8 mouse cellular contexts compared by ENCODE assay signal in genomic region chr10:22273684-22274305, GRCm38 (mm10).
DNase-seq lines count a peak whose midpoint lies in the region; ATAC-seq and TF ChIP-seq lines count a peak whose summit lies in the region.

No protein-coding gene starts in this region.

- no peaks in the 10 kb centered on the region for H3K27me3 ChIP-seq in kidney, postnatal 0 days (ENCODE audit: insufficient read depth, low read length)
- H3K27me3 ChIP-seq in embryonic facial prominence, embryonic 13.5 days = peaks cover 23% of the 10 kb centered on the region
- peaks cover 21% of the 10 kb centered on the region for H3K27me3 ChIP-seq in limb, embryonic 12.5 days

- H3K36me3 ChIP-seq in kidney, postnatal 0 days (ENCODE audit: insufficient read depth, low read length) = no peaks in the 10 kb centered on the region
- H3K36me3 ChIP-seq in embryonic facial prominence, embryonic 13.5 days = no peaks in the 10 kb centered on the region
- no peaks in the 10 kb centered on the region for H3K36me3 ChIP-seq in limb, embryonic 12.5 days

- peak overlapping the region; percentile 92 for H3K4me2 ChIP-seq in kidney, postnatal 0 days (ENCODE audit: low read length)
- H3K4me2 ChIP-seq in embryonic facial prominence, embryonic 13.5 days = peak overlapping the region; percentile 89
- peak overlapping the region; percentile 88 for H3K4me2 ChIP-seq in limb, embryonic 12.5 days

- peak overlapping the region; percentile 46 for H3K4me3 ChIP-seq in kidney, postnatal 0 days (replicated peaks; ENCODE audit: low read depth, low read length)
- peak overlapping the region; percentile 51 for H3K4me3 ChIP-seq in embryonic facial prominence, embryonic 13.5 days
- H3K4me3 ChIP-seq in limb, embryonic 12.5 days (replicated peaks) = peak overlapping the region; percentile 49
- peak overlapping the region; percentile 19; the same call in 1 of the 2 replicates for H3K4me3 ChIP-seq in olfactory bulb, adult 2 months (ENCODE audit: insufficient read depth, low read depth, low read length)

- ATAC-seq in kidney, postnatal 0 days (replicated peaks; ENCODE audit: low FRiP score, low read depth) = peak; percentile 17; the same call in 1 of the 2 replicates
- ATAC-seq in embryonic facial prominence, embryonic 13.5 days (ENCODE audit: insufficient number of reproducible peaks, insufficient read depth, low FRiP score, low TSS enrichment, low read depth) = no peak
- ATAC-seq in limb, embryonic 12.5 days (ENCODE audit: insufficient number of reproducible peaks, insufficient read depth, low FRiP score, low TSS enrichment, low read depth) = 0 out of 2 replicates have a peak, but pooled peaks have one; percentile 47

- DNase-seq in kidney, postnatal 0 days (ENCODE audit: low spot score) = no peak
- DNase-seq in kidney, postnatal 10 days = no peak
- no peak for DNase-seq in left cerebral cortex, postnatal 4 days
- no peak for DNase-seq in adrenal gland, adult 8-10 months
- no peak for DNase-seq in left cerebral cortex, adult 11 months (ENCODE audit: low spot score)

- H3K9me3 ChIP-seq in kidney, postnatal 0 days (replicated peaks; ENCODE audit: low read length) = no peaks in the 10 kb centered on the region
- no peaks in the 10 kb centered on the region for H3K9me3 ChIP-seq in embryonic facial prominence, embryonic 13.5 days
- H3K9me3 ChIP-seq in limb, embryonic 12.5 days = no peaks in the 10 kb centered on the region

- TF ChIP-seq CTCF in kidney, postnatal 0 days (IDR thresholded peaks at IDR 0.05; ENCODE audit: low read depth) = no peak
- no peak for TF ChIP-seq CTCF in olfactory bulb, adult 2 months (IDR thresholded peaks at IDR 0.05; ENCODE audit: insufficient read depth, low read depth, low read length)

- H3K27ac ChIP-seq in kidney, postnatal 0 days = no peak overlapping the region
- H3K27ac ChIP-seq in embryonic facial prominence, embryonic 13.5 days = no peak overlapping the region
- H3K27ac ChIP-seq in limb, embryonic 12.5 days = no peak overlapping the region
- no peak overlapping the region for H3K27ac ChIP-seq in olfactory bulb, adult 2 months (ENCODE audit: insufficient read depth, low read depth, low read length)

- WGBS in kidney, postnatal 0 days = under 1% methylated on average over 41 of the region's 41 CpGs
- under 1% methylated on average over 41 of the region's 41 CpGs for WGBS in embryonic facial prominence, embryonic 13.5 days
- WGBS in limb, embryonic 12.5 days = under 1% methylated on average over 41 of the region's 41 CpGs
- under 1% methylated on average over 41 of the region's 41 CpGs for WGBS in olfactory bulb, adult 2 months

- intact Hi-C loops in left cerebral cortex, postnatal 4 days (cut with DNase I) = no loop called here

- H3K4me1 ChIP-seq in kidney, postnatal 0 days (replicated peaks; ENCODE audit: insufficient read depth, low read length) = no peaks in the 10 kb centered on the region
- H3K4me1 ChIP-seq in embryonic facial prominence, embryonic 13.5 days = peaks cover 3% of the 10 kb centered on the region; the same call in 1 of the 2 replicates
- H3K4me1 ChIP-seq in limb, embryonic 12.5 days (replicated peaks) = peaks cover 3% of the 10 kb centered on the region; the same call in 1 of the 2 replicates
- H3K4me1 ChIP-seq in olfactory bulb, adult 2 months (ENCODE audit: control insufficient read depth, insufficient read depth, low read length) = peaks cover 13% of the 10 kb centered on the region

- no peak for TF ChIP-seq POLR2A in olfactory bulb, adult 2 months (IDR thresholded peaks at IDR 0.05; ENCODE audit: insufficient read depth, low read depth, low read length)

- 0 out of 2 replicates have a peak overlapping the region, but pooled peaks have one; percentile 23 for H3K9ac ChIP-seq in kidney, postnatal 0 days (ENCODE audit: low read depth, low read length)
- peak overlapping the region; percentile 57; the same call in 1 of the 2 replicates for H3K9ac ChIP-seq in embryonic facial prominence, embryonic 13.5 days
- peak overlapping the region; percentile 37 for H3K9ac ChIP-seq in limb, embryonic 12.5 days (replicated peaks)
